Mouse (Mus musculus): ENCODE results near the gene Wt1. TPM values are rescaled to one million over a fixed set of nuclear protein-coding genes. Genes with fewer than 3 reads are reported as not detected.

Wt1 gene
- total RNA-seq, 2 experiments from 2014 or later = not detected

GRCm38 (mm10) chr2:105125641-105126040 is 688 bp upstream of the Wt1 start:
- ATAC-seq (replicated peaks; ENCODE audit: poor library complexity) = no peak

- ATAC-seq (replicated peaks; ENCODE audit: poor library complexity) = no peak
Observed at GRCm38 (mm10) chr2:105126691-105127530, 582 bp downstream of the Wt1 start.

- 0 out of 2 replicates have a peak, but pooled peaks have one; percentile 8 for ATAC-seq (replicated peaks; ENCODE audit: poor library complexity)
Observed at GRCm38 (mm10) chr2:105127531-105128480, 1.5 kb downstream of the Wt1 start.

- ATAC-seq (replicated peaks; ENCODE audit: poor library complexity) = no peak
Observed at GRCm38 (mm10) chr2:105128564-105128963, 2.2 kb downstream of the Wt1 start.

GRCm38 (mm10) chr2:105130351-105131060 is 4.2 kb downstream of the Wt1 start:
- peak; percentile 29; the same call in 1 of the 2 replicates for ATAC-seq (replicated peaks; ENCODE audit: poor library complexity)

GRCm38 (mm10) chr2:105131061-105131810 is 4.9 kb downstream of the Wt1 start:
- ATAC-seq (replicated peaks; ENCODE audit: poor library complexity) = no peak

- ATAC-seq (replicated peaks; ENCODE audit: poor library complexity) = no peak
Observed at GRCm38 (mm10) chr2:105131811-105132100, 5.4 kb downstream of the Wt1 start.

GRCm38 (mm10) chr2:105132300-105132699 is 6.0 kb downstream of the Wt1 start:
- ATAC-seq (replicated peaks; ENCODE audit: poor library complexity) = no peak

GRCm38 (mm10) chr2:105132933-105133795 is 6.8 kb downstream of the Wt1 start:
- ATAC-seq (replicated peaks; ENCODE audit: poor library complexity) = peak; percentile 30; the same call in 1 of the 2 replicates

- 0 out of 2 replicates have a peak, but pooled peaks have one; percentile 18 for ATAC-seq (replicated peaks; ENCODE audit: poor library complexity)
Observed at GRCm38 (mm10) chr2:105134296-105134695, 8.0 kb downstream of the Wt1 start.

- ATAC-seq (replicated peaks; ENCODE audit: poor library complexity) = no peak
Observed at GRCm38 (mm10) chr2:105139471-105139870, 13.1 kb downstream of the Wt1 start.

GRCm38 (mm10) chr2:105141371-105141770 is 15.0 kb downstream of the Wt1 start:
- ATAC-seq (replicated peaks; ENCODE audit: poor library complexity) = no peak

- ATAC-seq (replicated peaks; ENCODE audit: poor library complexity) = no peak
Observed at GRCm38 (mm10) chr2:105143731-105144130, 17.4 kb downstream of the Wt1 start.

- no peak for ATAC-seq (replicated peaks; ENCODE audit: poor library complexity)
Observed at GRCm38 (mm10) chr2:105151544-105151943, 25.2 kb downstream of the Wt1 start.

GRCm38 (mm10) chr2:105153046-105153445 is 26.7 kb downstream of the Wt1 start:
- no peak for ATAC-seq (replicated peaks; ENCODE audit: poor library complexity)

GRCm38 (mm10) chr2:105160949-105161348 is 34.6 kb downstream of the Wt1 start:
- no peak for ATAC-seq (replicated peaks; ENCODE audit: poor library complexity)

- no peak for ATAC-seq (replicated peaks; ENCODE audit: poor library complexity)
Observed at GRCm38 (mm10) chr2:105162763-105163162, 36.4 kb downstream of the Wt1 start.

- ATAC-seq (replicated peaks; ENCODE audit: poor library complexity) = no peak
Observed at GRCm38 (mm10) chr2:105168137-105168536, 41.8 kb downstream of the Wt1 start.

GRCm38 (mm10) chr2:105174254-105174653 is 47.9 kb downstream of the Wt1 start:
- ATAC-seq (replicated peaks; ENCODE audit: poor library complexity) = no peak

Data from megakaryocyte progenitor cell, adult 5-6 weeks (primary cell).